In genomic region chr11:44841127-44842056, GRCm38 (mm10) we compare ENCODE assay signal across 10 mouse cellular contexts.
A peak's percentile ranks its signal among the peaks of the same experiment; 100 is the strongest.
DNase-seq lines count a peak whose midpoint lies in the region; ATAC-seq lines count a peak whose summit lies in the region.
"Had no signal": no experiment of that assay in that cellular context is flagged by ENCODE, and none has a peak within 500 bp of the region (broad histone marks: within the 10 kb centered on the region; RNA-seq: fewer than 3 reads in every experiment).

No protein-coding gene starts in this region.

- peak overlapping the region; percentile 24 for H3K4me2 ChIP-seq in forebrain, embryonic 14.5 days (ENCODE audit: low read length)
- H3K4me2 ChIP-seq in hindbrain, embryonic 15.5 days = peak overlapping the region; percentile 23; the same call in 1 of the 2 replicates
- H3K4me2 ChIP-seq in neural tube, embryonic 15.5 days = no peak overlapping the region

- H3K4me1 ChIP-seq in forebrain, embryonic 14.5 days (ENCODE audit: control insufficient read depth, insufficient read depth, low read length) = peaks cover 11% of the 10 kb centered on the region
- H3K4me1 ChIP-seq in hindbrain, embryonic 15.5 days (replicated peaks) = peaks cover 26% of the 10 kb centered on the region
- peaks cover 46% of the 10 kb centered on the region for H3K4me1 ChIP-seq in neural tube, embryonic 15.5 days

- no peak overlapping the region for H3K9ac ChIP-seq in forebrain, embryonic 14.5 days (ENCODE audit: low read length)
- H3K9ac ChIP-seq in hindbrain, embryonic 15.5 days = no peak overlapping the region
- no peak overlapping the region for H3K9ac ChIP-seq in neural tube, embryonic 15.5 days (replicated peaks)

- no peaks in the 10 kb centered on the region for H3K9me3 ChIP-seq in forebrain, embryonic 14.5 days (replicated peaks; ENCODE audit: control insufficient read depth, low read length)
- no peaks in the 10 kb centered on the region for H3K9me3 ChIP-seq in hindbrain, embryonic 15.5 days
- H3K9me3 ChIP-seq in neural tube, embryonic 15.5 days (replicated peaks) = no peaks in the 10 kb centered on the region
- H3K9me3 ChIP-seq: G1E had no signal

- DNase-seq in lung, postnatal 10 days = peak; percentile 3
- DNase-seq in lung, postnatal 4 days = no peak
- peak; percentile 79 for DNase-seq in forebrain, embryonic 14.5 days (ENCODE audit: low spot score)
- no peak for DNase-seq in layer of hippocampus, adult 9-10 months (ENCODE audit: low spot score)
- DNase-seq in cerebellum, adult 8-10 months = no peak
- DNase-seq: adrenal gland, postnatal 14 days; kidney, postnatal 14 days had no signal

- 36% methylated on average over 14 of the region's 14 CpGs for WGBS in forebrain, embryonic 14.5 days
- 31% methylated on average over 14 of the region's 14 CpGs for WGBS in hindbrain, embryonic 15.5 days
- 33% methylated on average over 14 of the region's 14 CpGs for WGBS in neural tube, embryonic 15.5 days

- H3K4me3 ChIP-seq in forebrain, embryonic 14.5 days (ENCODE audit: low read depth, low read length) = no peak overlapping the region
- no peak overlapping the region for H3K4me3 ChIP-seq in hindbrain, embryonic 15.5 days
- no peak overlapping the region for H3K4me3 ChIP-seq in neural tube, embryonic 15.5 days (replicated peaks)

- 0 out of 2 replicates have a peak, but pooled peaks cover 2% of the 10 kb centered on the region for H3K27me3 ChIP-seq in forebrain, embryonic 14.5 days (replicated peaks; ENCODE audit: control insufficient read depth, insufficient read depth, low read length)
- no peaks in the 10 kb centered on the region for H3K27me3 ChIP-seq in hindbrain, embryonic 15.5 days
- no peaks in the 10 kb centered on the region for H3K27me3 ChIP-seq in neural tube, embryonic 15.5 days (replicated peaks)

- ATAC-seq in forebrain, embryonic 14.5 days = peak; percentile 67
- ATAC-seq in hindbrain, embryonic 15.5 days (ENCODE audit: low FRiP score, low read depth) = peak; percentile 58; the same call in 1 of the 2 replicates
- no peak; the same call in 1 of the 2 replicates for ATAC-seq in neural tube, embryonic 15.5 days (ENCODE audit: low FRiP score)

- H3K36me3 ChIP-seq in forebrain, embryonic 14.5 days (ENCODE audit: control insufficient read depth, insufficient read depth, low read length) = no peaks in the 10 kb centered on the region
- H3K36me3 ChIP-seq in hindbrain, embryonic 15.5 days = no peaks in the 10 kb centered on the region
- no peaks in the 10 kb centered on the region for H3K36me3 ChIP-seq in neural tube, embryonic 15.5 days
- H3K36me3 ChIP-seq: G1E had no signal

- no peak overlapping the region for H3K27ac ChIP-seq in forebrain, embryonic 14.5 days (ENCODE audit: low read depth, low read length)
- H3K27ac ChIP-seq in hindbrain, embryonic 15.5 days (replicated peaks) = no peak overlapping the region; the same call in 1 of the 2 replicates
- H3K27ac ChIP-seq in neural tube, embryonic 15.5 days (replicated peaks) = peak overlapping the region; percentile 46; the same call in 1 of the 2 replicates

Comparison
In these comparisons a context has a peak if more than half of its experiments do, and no peak if none do; other contexts are left out.
1. DNase-seq: peak in lung, postnatal 10 days (single experiment) and forebrain, embryonic 14.5 days (single experiment); none in lung, postnatal 4 days (0 of 2), layer of hippocampus, adult 9-10 months (single experiment) and cerebellum, adult 8-10 months (single experiment).